Mouse (Mus musculus) spleen, adult 10 weeks (tissue): ENCODE data around the gene Eri3. TPM values are rescaled to one million over a fixed set of nuclear protein-coding genes. Genes with fewer than 3 reads are reported as not detected.

Experiments
- polyA plus RNA-seq: library from polyadenylated mRNA; stranded (reverse); fragments of 350-450 nt; fragmentation: Illumina TruSeq; extraction: RNeasy Lipid Tissue Mini Kit (QIAGEN cat#74804); gene quantifications from one replicate; pipeline ENCODE4 v1.2.3, GENCODE M21; 2015; ENCODE audit warnings: low replicate concordance; ENCODE audit not compliant: insufficient read depth

Gene Eri3
- 28.6 TPM for polyA plus RNA-seq

GRCm38 (mm10) chr4:117550140-117550851 lies at the start of gene Eri3:
Gene Eri3 (plus strand): TSS chr4:117550365.

GRCm38 (mm10) chr4:117681931-117682461 lies 131.8 kb downstream of the Eri3 start, which contains the start of gene Dmap1:
Gene Dmap1 (minus strand): TSS chr4:117682273.

Other genes starting within 250 kb of the Eri3 start
- 66.5 TPM for gene Rnf220, start 53.3 kb upstream of the Eri3 start, polyA plus RNA-seq
- 15.4 TPM for gene Dmap1, start 131.9 kb downstream of the Eri3 start, polyA plus RNA-seq
- not detected for gene Gm12845, start 174.0 kb downstream of the Eri3 start, polyA plus RNA-seq
- gene Klf17, start 215.3 kb downstream of the Eri3 start, polyA plus RNA-seq: not detected